In genomic region chr17:43376527-43376926, GRCm38 (mm10) we compare ENCODE assay signal across 17 mouse cellular contexts. TPM values are rescaled to one million over a fixed set of nuclear protein-coding genes. Genes with fewer than 3 reads are reported as not detected.
DNase-seq lines count a peak whose midpoint lies in the region; ATAC-seq and TF ChIP-seq lines count a peak whose summit lies in the region.
"Had no signal": no experiment of that assay in that cellular context is flagged by ENCODE, and none has a peak within 500 bp of the region (broad histone marks: within the 10 kb centered on the region; RNA-seq: fewer than 3 reads in every experiment).

No protein-coding gene starts in this region.

- H3K27me3 ChIP-seq in heart, embryonic 13.5 days (replicated peaks): no peaks in the 10 kb centered on the region
- no peaks in the 10 kb centered on the region for H3K27me3 ChIP-seq in lung, embryonic 14.5 days (ENCODE audit: insufficient read depth, low read length)
- no peaks in the 10 kb centered on the region for H3K27me3 ChIP-seq in heart, postnatal 0 days (ENCODE audit: control insufficient read depth, insufficient read depth, low read length)
- H3K27me3 ChIP-seq in liver, postnatal 0 days (ENCODE audit: insufficient read depth, low read length): no peaks in the 10 kb centered on the region
- H3K27me3 ChIP-seq in midbrain, embryonic 13.5 days: no peaks in the 10 kb centered on the region
- H3K27me3 ChIP-seq: embryonic facial prominence, embryonic 15.5 days; forebrain, embryonic 12.5 days; neural tube, embryonic 15.5 days; stomach, embryonic 15.5 days had no signal

- H3K4me2 ChIP-seq in heart, embryonic 13.5 days: no peak overlapping the region
- 0 out of 2 replicates have a peak overlapping the region, but pooled peaks have one; percentile 10 for H3K4me2 ChIP-seq in lung, embryonic 14.5 days
- H3K4me2 ChIP-seq in heart, postnatal 0 days (ENCODE audit: low read depth, low read length): no peak overlapping the region; the same call in 1 of the 2 replicates
- no peak overlapping the region for H3K4me2 ChIP-seq in liver, postnatal 0 days (ENCODE audit: low read depth, low read length)
- H3K4me2 ChIP-seq in midbrain, embryonic 13.5 days (replicated peaks): no peak overlapping the region
- H3K4me2 ChIP-seq: embryonic facial prominence, embryonic 15.5 days; forebrain, embryonic 12.5 days; midbrain, embryonic 11.5 days; neural tube, embryonic 15.5 days; stomach, embryonic 15.5 days had no signal

- H3K4me3 ChIP-seq in heart, embryonic 13.5 days: no peak overlapping the region
- no peak overlapping the region for H3K4me3 ChIP-seq in lung, embryonic 14.5 days (ENCODE audit: low read depth, low read length)
- H3K4me3 ChIP-seq in heart, postnatal 0 days (ENCODE audit: low read depth, low read length): no peak overlapping the region
- no peak overlapping the region for H3K4me3 ChIP-seq in liver, postnatal 0 days (ENCODE audit: low read depth, low read length)
- no peak overlapping the region for H3K4me3 ChIP-seq in midbrain, embryonic 13.5 days (replicated peaks)
- H3K4me3 ChIP-seq: embryonic facial prominence, embryonic 15.5 days; forebrain, embryonic 12.5 days; limb, embryonic 10.5 days; neural tube, embryonic 15.5 days; stomach, embryonic 15.5 days had no signal

- no peaks in the 10 kb centered on the region for H3K9me3 ChIP-seq in heart, embryonic 13.5 days
- no peaks in the 10 kb centered on the region for H3K9me3 ChIP-seq in lung, embryonic 14.5 days (ENCODE audit: low read depth, low read length)
- 0 out of 2 replicates have a peak, but pooled peaks cover 3% of the 10 kb centered on the region for H3K9me3 ChIP-seq in heart, postnatal 0 days (replicated peaks; ENCODE audit: control insufficient read depth, low read length)
- no peaks in the 10 kb centered on the region for H3K9me3 ChIP-seq in liver, postnatal 0 days (ENCODE audit: low read length)
- H3K9me3 ChIP-seq in midbrain, embryonic 13.5 days: 0 out of 2 replicates have a peak, but pooled peaks cover 2% of the 10 kb centered on the region
- H3K9me3 ChIP-seq: embryonic facial prominence, embryonic 15.5 days; forebrain, embryonic 12.5 days; limb, embryonic 10.5 days; stomach, embryonic 15.5 days had no signal

- intact Hi-C loops in heart, postnatal 25 days (cut with DNase I): no loop called here

- 36% methylated on average over 5 of the region's 5 CpGs for WGBS in heart, embryonic 13.5 days
- WGBS in lung, embryonic 14.5 days: 38% methylated on average over 5 of the region's 5 CpGs
- 44% methylated on average over 5 of the region's 5 CpGs for WGBS in heart, postnatal 0 days
- WGBS in liver, postnatal 0 days (ENCODE audit: insufficient replicate concordance): 22% methylated on average over 5 of the region's 5 CpGs
- 70% methylated on average over 5 of the region's 5 CpGs for WGBS in midbrain, embryonic 13.5 days

- H3K9ac ChIP-seq in heart, embryonic 13.5 days: no peak overlapping the region
- H3K9ac ChIP-seq in lung, embryonic 14.5 days: no peak overlapping the region
- H3K9ac ChIP-seq in heart, postnatal 0 days (replicated peaks; ENCODE audit: low read depth, low read length): no peak overlapping the region
- no peak overlapping the region for H3K9ac ChIP-seq in liver, postnatal 0 days (replicated peaks)
- no peak overlapping the region for H3K9ac ChIP-seq in midbrain, embryonic 13.5 days (replicated peaks)
- H3K9ac ChIP-seq: embryonic facial prominence, embryonic 15.5 days; forebrain, embryonic 12.5 days; neural tube, embryonic 15.5 days; stomach, embryonic 15.5 days had no signal

- DNase-seq in heart, postnatal 25 days (ENCODE audit: low spot score): no peak
- DNase-seq in lung, embryonic 14.5 days: no peak
- DNase-seq in lung, adult 18-20 months: no peak
- DNase-seq in heart, postnatal 0 days (ENCODE audit: low spot score): no peak
- DNase-seq in liver, postnatal 0 days: no peak
- DNase-seq in spleen, adult 18-20 months: no peak
- DNase-seq: cerebellum, adult 2 months; layer of hippocampus, postnatal 36 days had no signal

- no peak for ATAC-seq in heart, embryonic 13.5 days (ENCODE audit: extremely low read depth, insufficient number of reproducible peaks, low FRiP score, low TSS enrichment)
- ATAC-seq in lung, embryonic 14.5 days (ENCODE audit: insufficient read depth): no peak
- ATAC-seq in heart, postnatal 0 days (ENCODE audit: insufficient read depth, low read depth): no peak
- ATAC-seq in liver, postnatal 0 days: no peak
- ATAC-seq in midbrain, embryonic 13.5 days: no peak
- ATAC-seq: hindbrain, embryonic 16.5 days had no signal

- TF ChIP-seq CTCF in lung, embryonic 14.5 days (IDR thresholded peaks at IDR 0.05; ENCODE audit: low read depth): no peak
- no peak for TF ChIP-seq CTCF in heart, postnatal 0 days (IDR thresholded peaks at IDR 0.05; ENCODE audit: low read depth)
- no peak for TF ChIP-seq CTCF in liver, postnatal 0 days (IDR thresholded peaks at IDR 0.05; ENCODE audit: low read depth)

- H3K27ac ChIP-seq in heart, embryonic 13.5 days (replicated peaks): peak overlapping the region; percentile 50
- peak overlapping the region; percentile 70; the same call in 1 of the 2 replicates for H3K27ac ChIP-seq in lung, embryonic 14.5 days (ENCODE audit: low read depth)
- H3K27ac ChIP-seq in heart, postnatal 0 days (ENCODE audit: low read depth): peak overlapping the region; percentile 46
- H3K27ac ChIP-seq in liver, postnatal 0 days (ENCODE audit: low read depth): 0 out of 2 replicates have a peak overlapping the region, but pooled peaks have one; percentile 22
- H3K27ac ChIP-seq in midbrain, embryonic 13.5 days: no peak overlapping the region
- H3K27ac ChIP-seq: embryonic facial prominence, embryonic 15.5 days; forebrain, embryonic 12.5 days; limb, embryonic 10.5 days; neural tube, embryonic 15.5 days; stomach, embryonic 15.5 days had no signal

- no peaks in the 10 kb centered on the region for H3K36me3 ChIP-seq in heart, embryonic 13.5 days
- no peaks in the 10 kb centered on the region for H3K36me3 ChIP-seq in lung, embryonic 14.5 days (ENCODE audit: insufficient read depth)
- H3K36me3 ChIP-seq in heart, postnatal 0 days (replicated peaks; ENCODE audit: control insufficient read depth, insufficient read depth, low read length): no peaks in the 10 kb centered on the region
- H3K36me3 ChIP-seq in liver, postnatal 0 days (replicated peaks; ENCODE audit: insufficient read depth, low read length): no peaks in the 10 kb centered on the region
- H3K36me3 ChIP-seq in midbrain, embryonic 13.5 days: no peaks in the 10 kb centered on the region
- H3K36me3 ChIP-seq: embryonic facial prominence, embryonic 15.5 days; forebrain, embryonic 12.5 days; limb, embryonic 10.5 days; neural tube, embryonic 15.5 days; stomach, embryonic 15.5 days had no signal

- TF ChIP-seq EP300 in heart, postnatal 0 days (IDR thresholded peaks at IDR 0.05; ENCODE audit: low read depth): no peak
- peak; percentile 37; the same call in 1 of the 2 replicates for TF ChIP-seq EP300 in liver, postnatal 0 days (IDR thresholded peaks at IDR 0.05; ENCODE audit: low read depth)

- H3K4me1 ChIP-seq in heart, embryonic 13.5 days: peaks cover 20% of the 10 kb centered on the region
- H3K4me1 ChIP-seq in lung, embryonic 14.5 days (ENCODE audit: insufficient read depth): peaks cover 20% of the 10 kb centered on the region; the same call in 1 of the 2 replicates
- H3K4me1 ChIP-seq in heart, postnatal 0 days (ENCODE audit: control insufficient read depth, insufficient read depth): peaks cover 10% of the 10 kb centered on the region; the same call in 1 of the 2 replicates
- H3K4me1 ChIP-seq in liver, postnatal 0 days (ENCODE audit: insufficient read depth): 0 out of 2 replicates have a peak, but pooled peaks cover 2% of the 10 kb centered on the region
- no peaks in the 10 kb centered on the region for H3K4me1 ChIP-seq in midbrain, embryonic 13.5 days (replicated peaks)
- H3K4me1 ChIP-seq: embryonic facial prominence, embryonic 15.5 days; forebrain, embryonic 12.5 days; limb, embryonic 10.5 days; neural tube, embryonic 15.5 days; stomach, embryonic 15.5 days had no signal

RNA-seq across cellular contexts. Expression of gene Adgrf5, which starts 16.3 kb away (rescaled TPM):
- 17.4 and 18.7 TPM in 2 replicates for polyA plus RNA-seq in heart, embryonic 13.5 days (2015; fragmentation: Nextera tagmentation; extraction: Ambion mirVana)
- total RNA-seq in heart, postnatal 25 days (2021): 100 to 1,000 TPM; 207 to 259 TPM
- polyA plus RNA-seq in lung, embryonic 14.5 days (2014; fragmentation: Nextera tagmentation; extraction: Ambion mirVana): 18.5 and 18.8 TPM in 2 replicates
- 89.0 and 134 TPM in 2 replicates for total RNA-seq in heart, postnatal 0 days (2014; rRNA removed; ENCODE audit: low replicate concordance)
- 16.7 and 19.1 TPM in 2 replicates for polyA plus RNA-seq in heart, postnatal 0 days (2015; fragmentation: Nextera tagmentation; extraction: Ambion mirVana)
- polyA plus RNA-seq in liver, postnatal 0 days (2015; fragmentation: Nextera tagmentation; extraction: Ambion mirVana): 2.5 and 3.5 TPM in 2 replicates
- polyA plus RNA-seq in midbrain, embryonic 13.5 days (2015; fragmentation: Nextera tagmentation; extraction: Ambion mirVana): 6.9 and 8.6 TPM in 2 replicates
